Mouse (Mus musculus): ENCODE measurements around the gene Zfp91. TPM values are rescaled to one million over a fixed set of nuclear protein-coding genes. Genes with fewer than 3 reads are reported as not detected.

Gene Zfp91
- polyA plus RNA-seq, 1 experiment from 2014 or later, result 11.6 TPM

DNA sequence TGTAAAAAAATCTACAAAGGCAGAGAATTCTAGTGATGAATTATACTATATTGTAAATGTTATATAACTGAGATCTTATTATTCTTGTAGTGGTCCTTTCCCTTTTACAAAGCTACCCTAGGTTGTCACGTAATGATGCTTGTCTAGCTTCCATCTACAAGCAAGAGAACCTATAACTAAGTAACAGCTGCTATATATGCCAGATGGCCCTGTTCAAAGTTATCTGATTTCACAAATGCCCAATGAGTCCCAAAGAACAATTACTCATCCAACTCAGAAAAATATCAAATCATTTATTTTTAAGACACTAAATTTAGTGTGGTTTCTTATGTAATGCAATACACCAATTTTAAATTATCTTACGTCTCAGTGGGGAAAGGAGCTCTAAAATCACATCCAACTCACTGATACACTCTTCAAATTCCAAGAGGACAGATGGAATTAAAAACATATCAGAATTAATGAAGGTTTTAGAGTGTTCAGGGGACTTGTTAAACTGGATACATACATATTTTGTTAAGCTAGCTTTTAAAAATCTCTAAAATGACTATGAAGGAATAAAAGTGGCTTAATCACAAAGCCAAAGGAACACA, 9.0 kb downstream of the Zfp91 start:
- Histone ChIP-seq H3K36me3 (peaks cover 26% of the 10 kb centered on the region), H3K9ac (no peak overlapping the region), H3K4me2 (no peak overlapping the region), H3K4me1 (peaks cover 9% of the 10 kb centered on the region), H3K27ac (no peak overlapping the region), H3K27me3 (replicated peaks) (no peaks in the 10 kb centered on the region), H3K9me3 (replicated peaks) (no peaks in the 10 kb centered on the region), H3K4me3 (no peak overlapping the region)
- 89% methylated on average over 2 of the region's 2 CpGs for WGBS (ENCODE audit: insufficient replicate concordance)
- ATAC-seq, result no peak

DNA sequence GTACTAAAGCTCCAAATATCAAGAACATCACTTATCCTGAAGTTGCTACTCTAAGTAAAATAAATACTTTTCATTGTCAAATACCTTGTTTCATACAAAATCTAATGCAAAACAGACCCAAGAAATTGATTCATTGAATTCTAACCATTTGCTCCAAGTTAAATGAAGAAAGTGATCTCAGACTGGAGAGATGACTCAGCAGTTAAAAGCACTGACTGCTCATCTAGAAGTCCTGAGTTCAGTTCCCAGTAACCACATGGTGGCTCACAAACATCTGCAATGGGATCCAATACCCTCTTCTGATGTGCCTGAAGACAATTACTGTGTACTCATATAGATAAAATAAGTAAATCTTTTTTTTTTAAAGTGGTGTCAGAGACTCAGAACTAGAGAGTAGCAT, 15.5 kb downstream of the Zfp91 start:
- Histone ChIP-seq H3K4me2 (no peak overlapping the region), H3K9me3 (replicated peaks) (no peaks in the 10 kb centered on the region), H3K36me3 (peaks cover 30% of the 10 kb centered on the region), H3K4me1 (peaks cover 7% of the 10 kb centered on the region; the same call in 1 of the 2 replicates), H3K27ac (no peak overlapping the region), H3K4me3 (no peak overlapping the region), H3K9ac (no peak overlapping the region), H3K27me3 (replicated peaks) (no peaks in the 10 kb centered on the region)
- ATAC-seq, result no peak

DNA sequence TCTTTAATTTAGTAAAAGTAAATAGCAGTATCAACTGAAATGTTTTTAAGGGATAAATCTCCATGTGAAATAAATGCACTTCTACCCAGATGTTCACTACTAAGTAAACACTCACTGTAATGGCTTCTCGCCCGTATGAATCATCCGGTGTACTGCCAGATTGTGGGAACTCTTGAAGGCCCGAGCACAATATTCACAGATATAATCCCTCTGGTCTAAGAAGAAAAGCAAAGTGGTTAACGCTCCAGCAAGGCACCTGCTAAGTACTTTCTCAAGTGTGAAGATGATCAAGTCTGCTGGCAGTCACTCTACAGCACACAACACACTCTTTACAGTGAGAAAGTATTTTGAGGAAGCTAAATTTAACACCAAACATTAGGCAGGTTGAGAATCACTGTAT, 25.0 kb downstream of the Zfp91 start:
- no peak overlapping the region for H3K27ac ChIP-seq
- WGBS (ENCODE audit: insufficient replicate concordance), result 93% methylated on average over 5 of the region's 5 CpGs

DNA sequence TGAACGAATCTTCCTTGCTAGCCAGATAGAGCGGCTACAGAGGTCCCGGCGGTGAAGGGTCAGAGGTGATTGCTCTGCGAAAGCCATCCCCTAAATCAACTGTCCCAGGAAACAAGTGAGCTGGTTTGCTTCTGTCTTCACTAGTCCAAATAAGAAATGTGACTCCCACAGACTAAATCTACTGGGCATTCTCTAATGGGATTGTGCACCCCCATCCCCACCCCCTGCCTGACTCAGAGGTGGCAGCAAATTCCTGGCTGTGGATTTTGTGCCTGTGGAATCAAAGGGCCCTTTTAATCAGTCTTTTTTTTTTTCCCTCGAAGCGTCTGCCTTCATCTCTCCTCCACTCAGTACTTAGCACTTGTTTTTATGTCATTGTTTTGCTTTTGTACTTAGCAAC, 30.6 kb downstream of the Zfp91 start, which contains the start of gene Cntf:
Gene Cntf (minus strand): TSS at position 325 of the 400 bp plus-strand sequence.
- Histone ChIP-seq H3K9me3 (replicated peaks) (no peaks in the 10 kb centered on the region), H3K27me3 (replicated peaks) (no peaks in the 10 kb centered on the region), H3K36me3 (peaks cover 73% of the 10 kb centered on the region), H3K27ac (no peak within 1 kb of the TSS), H3K4me2 (no peak within 1 kb of the TSS), H3K4me3 (no peak within 1 kb of the TSS), H3K9ac (no peak within 1 kb of the TSS), H3K4me1 (no peaks in the 10 kb centered on the region)
- whole genome bisulfite sequencing (ENCODE audit: insufficient replicate concordance), result 73% methylated on average over 7 of the region's 7 CpGs
- ATAC-seq, result no peak

More for the DNA sequence above, 25.0 kb downstream of the Zfp91 start:
- H3K9me3 ChIP-seq (replicated peaks), result no peaks in the 10 kb centered on the region
- H3K4me3 ChIP-seq, result no peak overlapping the region
- H3K9ac ChIP-seq, result no peak overlapping the region
- no peaks in the 10 kb centered on the region for H3K4me1 ChIP-seq
- H3K36me3 ChIP-seq, result peaks cover 79% of the 10 kb centered on the region
- ATAC-seq, result no peak
- no peaks in the 10 kb centered on the region for H3K27me3 ChIP-seq (replicated peaks)
- H3K4me2 ChIP-seq, result no peak overlapping the region

DNA sequence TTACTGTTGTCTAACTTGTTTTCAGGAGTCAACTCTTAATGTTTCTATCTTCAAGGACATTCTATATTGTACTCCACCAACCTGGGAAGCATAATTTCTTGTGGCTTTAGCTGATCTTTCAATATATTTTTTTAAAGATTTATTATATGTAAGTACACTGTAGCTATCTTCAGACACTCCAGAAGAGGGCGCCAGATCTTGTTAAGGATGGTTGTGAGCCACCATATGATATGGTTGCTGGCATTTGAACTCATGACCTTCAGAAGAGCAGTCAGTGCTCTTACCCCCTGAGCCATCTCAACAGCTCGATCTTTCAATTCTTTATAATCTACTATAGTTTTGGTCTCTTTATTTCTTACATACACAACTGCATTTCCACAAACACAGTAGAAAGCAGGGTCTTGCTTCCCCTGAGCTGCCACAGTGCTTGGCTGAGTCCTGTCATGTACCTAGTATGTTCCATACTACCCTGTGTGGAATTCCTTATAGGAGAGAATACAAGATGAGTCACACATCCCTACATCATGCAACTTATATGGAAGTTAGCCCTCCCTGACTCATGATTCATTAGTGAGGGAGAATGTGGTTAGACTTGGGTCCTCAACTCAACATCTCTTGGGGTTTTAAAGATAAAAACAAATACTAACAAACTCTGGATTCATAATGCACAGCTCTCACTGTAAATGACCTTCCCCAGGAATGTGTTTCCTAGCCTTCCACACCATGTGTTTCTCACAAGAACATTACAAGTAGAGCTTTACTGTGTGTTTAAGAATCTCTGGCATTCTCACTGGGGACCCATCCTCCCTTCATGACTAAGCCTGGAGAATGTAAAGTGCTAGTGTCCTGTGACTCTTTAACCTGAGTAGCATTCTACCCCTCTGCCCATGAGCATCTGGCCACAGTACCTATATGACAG, 33.5 kb downstream of the Zfp91 start:
- H3K4me1 ChIP-seq, result no peaks in the 10 kb centered on the region
- ATAC-seq, result peak; percentile 24; the same call in 1 of the 2 replicates
- H3K4me3 ChIP-seq, result no peak overlapping the region
- H3K27ac ChIP-seq, result no peak overlapping the region
- no peaks in the 10 kb centered on the region for H3K27me3 ChIP-seq (replicated peaks)
- WGBS (ENCODE audit: insufficient replicate concordance), result 42% methylated on average over 2 of the region's 2 CpGs
- H3K4me2 ChIP-seq, result no peak overlapping the region
- no peak overlapping the region for H3K9ac ChIP-seq
- H3K36me3 ChIP-seq, result peaks cover 44% of the 10 kb centered on the region
- H3K9me3 ChIP-seq (replicated peaks), result no peaks in the 10 kb centered on the region

DNA sequence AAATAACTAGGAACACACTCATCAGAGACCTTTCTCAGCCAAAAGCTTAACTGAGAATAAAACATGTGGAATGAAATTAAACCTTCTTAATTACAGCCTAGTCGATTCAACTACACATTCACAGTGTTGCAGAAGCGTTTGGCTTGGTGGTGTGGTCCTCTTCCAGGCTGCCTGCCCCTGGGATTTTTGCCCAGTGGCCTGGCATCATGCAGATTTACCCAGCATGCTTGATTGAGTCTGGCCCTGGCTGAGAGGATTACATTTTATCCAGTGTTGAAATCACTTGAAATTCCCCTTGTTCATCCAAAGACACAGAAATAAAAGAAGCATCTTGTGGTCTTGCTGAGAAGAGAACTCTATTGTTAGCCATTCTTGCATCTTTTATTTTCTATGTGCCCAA, 36.3 kb downstream of the Zfp91 start:
- ATAC-seq, result no peak
- H3K27me3 ChIP-seq (replicated peaks), result no peaks in the 10 kb centered on the region
- no peak overlapping the region for H3K27ac ChIP-seq
- no peak overlapping the region for H3K4me2 ChIP-seq
- H3K4me3 ChIP-seq, result no peak overlapping the region
- 61% methylated on average over 2 of the region's 2 CpGs for WGBS (ENCODE audit: insufficient replicate concordance)
- H3K4me1 ChIP-seq, result no peaks in the 10 kb centered on the region
- H3K36me3 ChIP-seq, result peaks cover 23% of the 10 kb centered on the region
- no peak overlapping the region for H3K9ac ChIP-seq
- H3K9me3 ChIP-seq (replicated peaks), result no peaks in the 10 kb centered on the region

DNA sequence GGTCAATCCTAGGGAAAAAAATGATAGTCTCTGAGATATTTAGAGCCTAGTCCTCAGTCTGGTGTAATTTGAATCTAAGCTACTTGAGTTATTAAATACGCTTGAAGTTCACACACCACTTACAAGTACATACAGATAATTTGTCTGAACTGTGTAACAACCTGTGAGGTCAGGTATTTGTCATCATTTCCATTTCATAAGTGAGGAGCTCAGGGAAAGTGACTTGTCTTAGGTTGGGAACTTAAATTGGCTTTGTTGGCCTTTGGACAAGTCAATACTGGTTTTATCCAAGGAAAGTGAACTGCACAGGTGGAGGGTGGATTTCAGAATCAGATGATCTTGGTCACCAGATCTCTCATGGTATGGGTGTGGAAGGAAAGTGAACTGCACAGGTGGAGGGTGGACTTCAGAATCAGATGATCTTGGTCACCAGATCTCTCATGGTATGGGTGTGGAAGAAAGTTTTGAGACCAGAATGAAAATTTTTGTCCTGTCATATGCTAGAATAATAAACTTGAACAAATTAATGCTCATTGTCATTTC, 36.9 kb downstream of the Zfp91 start:
- no peak for ATAC-seq
- H3K4me2 ChIP-seq, result no peak overlapping the region
- WGBS (ENCODE audit: insufficient replicate concordance), result 69% methylated on average over 1 of the region's 1 CpGs
- H3K9me3 ChIP-seq (replicated peaks), result no peaks in the 10 kb centered on the region
- H3K4me1 ChIP-seq, result no peaks in the 10 kb centered on the region
- H3K27me3 ChIP-seq (replicated peaks), result no peaks in the 10 kb centered on the region
- H3K36me3 ChIP-seq, result peaks cover 17% of the 10 kb centered on the region
- no peak overlapping the region for H3K9ac ChIP-seq
- no peak overlapping the region for H3K4me3 ChIP-seq
- H3K27ac ChIP-seq, result no peak overlapping the region

DNA sequence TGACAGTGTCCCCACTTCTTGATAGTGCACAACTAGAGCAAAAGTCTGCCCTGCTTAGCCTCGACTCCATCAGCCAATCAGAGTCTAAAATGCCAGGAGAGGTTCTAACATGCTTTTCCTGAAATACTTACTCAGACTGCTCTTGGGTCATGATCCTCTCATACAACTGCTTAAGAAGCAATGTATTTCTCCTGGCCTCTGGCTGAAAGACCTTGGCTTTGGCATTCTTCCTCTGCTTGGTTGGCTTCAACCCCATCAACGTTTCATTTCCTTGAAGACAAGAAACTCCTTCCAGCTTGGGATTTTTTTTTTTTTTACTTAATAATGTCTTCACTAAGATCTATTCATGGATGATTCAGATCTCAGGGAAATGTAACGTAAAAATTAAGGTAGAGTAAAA, 39.6 kb downstream of the Zfp91 start:
- H3K4me3 ChIP-seq, result no peak overlapping the region
- no peaks in the 10 kb centered on the region for H3K27me3 ChIP-seq (replicated peaks)
- H3K9me3 ChIP-seq (replicated peaks), result no peaks in the 10 kb centered on the region
- no peak overlapping the region for H3K27ac ChIP-seq
- no peak overlapping the region for H3K4me2 ChIP-seq
- no peak overlapping the region for H3K9ac ChIP-seq
- no peaks in the 10 kb centered on the region for H3K4me1 ChIP-seq
- H3K36me3 ChIP-seq, result no peaks in the 10 kb centered on the region
- ATAC-seq, result no peak
- WGBS (ENCODE audit: insufficient replicate concordance), result 55% methylated on average over 3 of the region's 3 CpGs

DNA sequence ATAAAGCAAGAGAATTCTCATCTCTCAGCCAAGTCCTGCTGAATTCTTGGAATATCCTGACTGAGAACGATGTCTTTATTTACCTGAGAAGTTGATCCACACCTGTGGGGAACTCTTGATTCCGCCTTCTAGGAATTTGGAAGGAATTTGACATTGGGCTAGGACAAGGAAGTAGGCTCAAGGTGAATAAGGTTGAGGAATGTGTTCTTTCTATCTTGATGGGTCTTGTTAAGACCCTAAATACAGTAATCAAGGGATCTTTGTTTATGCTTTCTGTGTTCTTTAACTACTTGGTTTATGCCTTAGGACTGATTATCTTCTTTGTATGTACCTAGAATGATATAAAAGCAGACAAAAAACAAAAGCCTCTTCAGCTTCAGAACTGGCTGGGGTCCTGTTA, 64.0 kb downstream of the Zfp91 start:
- H3K9me3 ChIP-seq (replicated peaks), result no peaks in the 10 kb centered on the region
- no peaks in the 10 kb centered on the region for H3K36me3 ChIP-seq
- no peak overlapping the region for H3K9ac ChIP-seq
- H3K27me3 ChIP-seq (replicated peaks), result no peaks in the 10 kb centered on the region
- 64% methylated on average over 2 of the region's 2 CpGs for WGBS (ENCODE audit: insufficient replicate concordance)
- no peak for ATAC-seq
- H3K4me2 ChIP-seq, result no peak overlapping the region
- no peak overlapping the region for H3K4me3 ChIP-seq
- H3K4me1 ChIP-seq, result no peaks in the 10 kb centered on the region
- no peak overlapping the region for H3K27ac ChIP-seq

DNA sequence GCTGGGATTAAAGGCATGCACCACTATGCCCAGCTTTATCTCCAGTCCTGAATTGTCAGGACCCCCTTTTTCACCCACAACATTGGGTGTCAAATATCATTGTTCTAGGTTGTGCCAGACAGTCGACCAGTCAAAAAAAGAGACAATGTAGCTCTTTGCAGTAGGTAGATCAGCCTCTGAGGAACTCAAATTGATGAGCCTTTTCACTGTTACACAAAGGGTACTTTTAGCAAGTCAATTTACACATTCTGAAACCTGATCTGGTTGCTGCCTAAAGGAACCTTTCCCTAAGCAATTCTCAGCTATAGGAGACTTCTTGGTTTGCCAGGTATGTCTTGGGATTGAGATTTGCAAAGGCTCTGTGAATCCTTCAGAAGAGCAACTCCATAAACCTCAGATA, 64.9 kb downstream of the Zfp91 start:
- H3K9ac ChIP-seq, result no peak overlapping the region
- whole genome bisulfite sequencing (ENCODE audit: insufficient replicate concordance), result 50% methylated on average over 1 of the region's 1 CpGs
- no peak for ATAC-seq
- no peaks in the 10 kb centered on the region for H3K27me3 ChIP-seq (replicated peaks)
- H3K4me2 ChIP-seq, result no peak overlapping the region
- H3K9me3 ChIP-seq (replicated peaks), result no peaks in the 10 kb centered on the region
- H3K4me3 ChIP-seq, result no peak overlapping the region
- no peak overlapping the region for H3K27ac ChIP-seq
- no peaks in the 10 kb centered on the region for H3K36me3 ChIP-seq
- H3K4me1 ChIP-seq, result no peaks in the 10 kb centered on the region

DNA sequence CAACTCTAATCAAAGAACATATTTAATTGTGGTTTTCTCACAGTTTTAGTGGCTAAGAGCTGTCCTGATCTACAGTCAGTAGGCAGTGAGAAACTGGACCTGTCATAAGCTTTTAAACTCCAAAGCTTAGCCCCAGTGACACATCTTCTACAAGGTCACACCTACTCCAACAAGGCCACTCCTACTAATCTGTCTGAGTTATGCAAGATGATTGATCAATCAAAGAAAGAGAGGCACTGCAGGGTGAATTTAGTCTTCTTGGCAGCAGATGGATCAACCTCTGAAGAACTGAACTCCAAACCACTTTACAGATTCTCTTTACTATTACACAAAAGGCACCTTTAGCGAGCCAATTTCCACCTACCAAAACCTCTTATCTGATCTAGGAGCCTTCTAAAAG, 70.1 kb downstream of the Zfp91 start:
- ATAC-seq, result no peak
- Histone ChIP-seq H3K27ac (no peak overlapping the region), H3K9me3 (replicated peaks) (no peaks in the 10 kb centered on the region), H3K4me1 (no peaks in the 10 kb centered on the region), H3K9ac (no peak overlapping the region), H3K27me3 (replicated peaks) (no peaks in the 10 kb centered on the region), H3K4me2 (no peak overlapping the region), H3K4me3 (no peak overlapping the region), H3K36me3 (no peaks in the 10 kb centered on the region)
- 55% methylated on average over 1 of the region's 1 CpGs for WGBS (ENCODE audit: insufficient replicate concordance)

DNA sequence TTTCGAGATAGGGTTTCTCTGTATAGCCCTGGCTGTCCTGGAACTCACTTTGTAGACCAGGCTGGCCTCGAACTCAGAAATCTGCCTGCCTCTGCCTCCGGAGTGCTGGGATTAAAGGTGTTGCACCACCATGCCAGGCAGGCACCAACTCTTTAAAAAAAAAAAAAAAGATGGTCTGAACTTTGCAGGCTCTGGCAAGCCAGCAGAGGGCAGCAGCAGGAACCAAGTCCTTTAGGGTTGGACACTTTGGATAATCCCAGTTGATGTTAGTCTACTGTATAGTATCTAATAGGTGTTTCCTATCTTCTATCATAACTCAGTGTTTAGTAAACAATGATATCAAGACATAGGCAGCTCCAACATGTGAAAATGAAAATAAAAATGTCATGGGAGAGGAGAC, 73.6 kb downstream of the Zfp91 start:
- 39% methylated on average over 3 of the region's 3 CpGs for WGBS (ENCODE audit: insufficient replicate concordance)
- ATAC-seq, result no peak
- H3K36me3 ChIP-seq, result no peaks in the 10 kb centered on the region

More for the DNA sequence above, 73.6 kb downstream of the Zfp91 start:
- Histone ChIP-seq H3K4me2 (no peak overlapping the region), H3K9ac (no peak overlapping the region), H3K4me1 (no peaks in the 10 kb centered on the region), H3K4me3 (no peak overlapping the region), H3K27me3 (replicated peaks) (no peaks in the 10 kb centered on the region), H3K27ac (no peak overlapping the region), H3K9me3 (replicated peaks) (no peaks in the 10 kb centered on the region)
